Mouse (Mus musculus): ENCODE results near the gene Tsku. TPM values are rescaled to one million over a fixed set of nuclear protein-coding genes. Genes with fewer than 3 reads are reported as not detected.

The Tsku gene
- polyA plus RNA-seq, 1 experiment from 2014 or later, result 1.3 TPM

DNA sequence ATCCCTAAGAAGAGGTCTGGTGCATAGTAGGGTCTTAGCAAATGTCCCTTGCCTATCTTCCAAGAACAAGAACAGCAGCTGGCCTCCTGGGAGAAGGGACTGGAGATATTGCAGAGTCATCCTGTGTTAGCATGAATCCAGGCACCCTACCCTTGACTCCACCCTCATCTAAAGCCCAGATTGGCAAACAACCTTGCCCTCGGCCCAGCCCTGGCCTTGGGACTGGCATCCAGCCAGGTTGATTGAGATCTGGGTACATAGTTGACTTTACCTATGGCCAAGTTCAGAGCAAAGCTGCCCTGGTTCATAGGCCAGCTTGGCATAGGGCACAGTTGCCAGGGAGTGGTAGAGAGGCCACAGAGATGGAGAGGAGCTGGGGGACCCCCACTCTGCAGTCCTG lies 24.0 kb upstream of the Tsku start:
- Histone ChIP-seq H3K9ac (no peak overlapping the region), H3K4me1 (replicated peaks) (peaks cover 16% of the 10 kb centered on the region; the same call in 1 of the 2 replicates), H3K36me3 (replicated peaks) (no peaks in the 10 kb centered on the region), H3K4me3 (replicated peaks) (no peak overlapping the region), H3K4me2 (no peak overlapping the region), H3K27ac (replicated peaks) (no peak overlapping the region), H3K9me3 (replicated peaks) (no peaks in the 10 kb centered on the region), H3K27me3 (no peaks in the 10 kb centered on the region)
- 18% methylated on average over 1 of the region's 1 CpGs for WGBS (ENCODE audit: insufficient replicate concordance)
- ATAC-seq (ENCODE audit: insufficient read depth), result no peak

- Histone ChIP-seq H3K4me1 (replicated peaks) (peaks cover 16% of the 10 kb centered on the region; the same call in 1 of the 2 replicates), H3K9me3 (replicated peaks) (no peaks in the 10 kb centered on the region), H3K4me3 (replicated peaks) (no peak overlapping the region), H3K27me3 (no peaks in the 10 kb centered on the region), H3K27ac (replicated peaks) (no peak overlapping the region), H3K4me2 (no peak overlapping the region), H3K9ac (no peak overlapping the region), H3K36me3 (replicated peaks) (no peaks in the 10 kb centered on the region)
- peak; percentile 79 for ATAC-seq (ENCODE audit: insufficient read depth)
- 46% methylated on average over 4 of the region's 4 CpGs for whole genome bisulfite sequencing (ENCODE audit: insufficient replicate concordance)
These were observed 22.2 kb upstream of the Tsku start for GRCm38 (mm10) chr7:98383337-98383736.

- peaks cover 16% of the 10 kb centered on the region; the same call in 1 of the 2 replicates for H3K4me1 ChIP-seq (replicated peaks)
- no peaks in the 10 kb centered on the region for H3K9me3 ChIP-seq (replicated peaks)
- no peak overlapping the region for H3K9ac ChIP-seq
- ATAC-seq (ENCODE audit: insufficient read depth), result no peak
- WGBS (ENCODE audit: insufficient replicate concordance), result 26% methylated on average over 6 of the region's 6 CpGs
- H3K36me3 ChIP-seq (replicated peaks), result no peaks in the 10 kb centered on the region
- no peaks in the 10 kb centered on the region for H3K27me3 ChIP-seq
- H3K27ac ChIP-seq (replicated peaks), result no peak overlapping the region
- no peak overlapping the region for H3K4me3 ChIP-seq (replicated peaks)
- no peak overlapping the region for H3K4me2 ChIP-seq
These were observed 21.7 kb upstream of the Tsku start for GRCm38 (mm10) chr7:98382784-98383183.

DNA sequence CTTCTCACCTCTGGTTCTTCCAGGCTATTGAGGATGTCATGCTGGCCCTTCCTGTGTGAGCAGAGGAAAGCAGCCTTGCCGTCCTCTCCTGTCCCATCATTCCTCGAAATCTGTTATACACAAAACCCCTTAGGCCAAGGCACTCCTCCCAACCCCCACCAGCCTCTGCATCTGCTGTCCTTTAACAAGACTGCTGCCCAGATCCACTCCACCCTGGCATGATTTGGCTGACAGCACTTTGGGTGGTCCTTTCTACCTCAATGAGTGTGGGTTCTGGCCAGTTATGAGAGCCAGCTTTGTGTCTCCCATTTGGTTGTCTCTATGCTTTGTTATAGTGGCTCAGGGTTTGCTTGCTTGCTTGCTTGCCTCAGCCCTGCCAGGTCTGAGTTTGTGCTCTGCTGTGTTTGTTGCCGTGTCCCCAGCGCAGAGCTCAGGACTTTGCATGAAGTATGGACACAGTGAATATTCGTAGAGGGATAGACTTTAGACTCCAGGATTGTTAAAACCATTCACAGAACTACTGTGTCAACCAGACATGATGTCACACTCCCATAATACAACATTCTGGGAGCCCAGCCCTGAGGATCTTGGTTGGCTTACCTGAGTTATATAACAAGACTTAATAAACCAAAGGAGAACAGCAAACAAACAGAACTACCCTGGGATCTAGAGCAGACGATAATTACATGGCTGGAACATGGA lies 19.2 kb upstream of the Tsku start:
- 54% methylated on average over 6 of the region's 6 CpGs for WGBS (ENCODE audit: insufficient replicate concordance)
- no peaks in the 10 kb centered on the region for H3K36me3 ChIP-seq (replicated peaks)
- no peak for ATAC-seq (ENCODE audit: insufficient read depth)
- H3K4me1 ChIP-seq (replicated peaks), result peaks cover 16% of the 10 kb centered on the region; the same call in 1 of the 2 replicates
- H3K4me3 ChIP-seq (replicated peaks), result no peak overlapping the region
- no peaks in the 10 kb centered on the region for H3K9me3 ChIP-seq (replicated peaks)
- H3K27ac ChIP-seq (replicated peaks), result no peak overlapping the region
- H3K9ac ChIP-seq, result no peak overlapping the region
- no peaks in the 10 kb centered on the region for H3K27me3 ChIP-seq
- H3K4me2 ChIP-seq, result no peak overlapping the region

GRCm38 (mm10) chr7:98379232-98379631 lies 18.1 kb upstream of the Tsku start:
- H3K4me1 ChIP-seq (replicated peaks), result peaks cover 15% of the 10 kb centered on the region; the same call in 1 of the 2 replicates
- no peak overlapping the region for H3K4me2 ChIP-seq
- H3K27ac ChIP-seq (replicated peaks), result no peak overlapping the region
- ATAC-seq (ENCODE audit: insufficient read depth), result no peak
- H3K9ac ChIP-seq, result no peak overlapping the region
- H3K9me3 ChIP-seq (replicated peaks), result no peaks in the 10 kb centered on the region
- H3K4me3 ChIP-seq (replicated peaks), result no peak overlapping the region
- H3K27me3 ChIP-seq, result no peaks in the 10 kb centered on the region
- 61% methylated on average over 4 of the region's 4 CpGs for WGBS (ENCODE audit: insufficient replicate concordance)
- H3K36me3 ChIP-seq (replicated peaks), result no peaks in the 10 kb centered on the region

GRCm38 (mm10) chr7:98377257-98377656 lies 16.1 kb upstream of the Tsku start:
- Histone ChIP-seq H3K4me3 (replicated peaks) (no peak overlapping the region), H3K4me1 (replicated peaks) (no peaks in the 10 kb centered on the region), H3K4me2 (no peak overlapping the region), H3K27ac (replicated peaks) (no peak overlapping the region), H3K36me3 (replicated peaks) (no peaks in the 10 kb centered on the region), H3K9ac (no peak overlapping the region), H3K9me3 (replicated peaks) (no peaks in the 10 kb centered on the region), H3K27me3 (no peaks in the 10 kb centered on the region)
- no peak for ATAC-seq (ENCODE audit: insufficient read depth)
- 60% methylated on average over 5 of the region's 5 CpGs for WGBS (ENCODE audit: insufficient replicate concordance)

GRCm38 (mm10) chr7:98371161-98371560 lies 10.0 kb upstream of the Tsku start:
- ATAC-seq (ENCODE audit: insufficient read depth), result no peak
- no peak overlapping the region for H3K9ac ChIP-seq
- no peaks in the 10 kb centered on the region; the same call in 1 of the 2 replicates for H3K27me3 ChIP-seq
- H3K4me1 ChIP-seq (replicated peaks), result no peaks in the 10 kb centered on the region
- H3K36me3 ChIP-seq (replicated peaks), result no peaks in the 10 kb centered on the region
- H3K9me3 ChIP-seq (replicated peaks), result no peaks in the 10 kb centered on the region
- WGBS (ENCODE audit: insufficient replicate concordance), result 40% methylated on average over 4 of the region's 4 CpGs
- H3K4me2 ChIP-seq, result no peak overlapping the region
- no peak overlapping the region for H3K4me3 ChIP-seq (replicated peaks)
- H3K27ac ChIP-seq (replicated peaks), result no peak overlapping the region

DNA sequence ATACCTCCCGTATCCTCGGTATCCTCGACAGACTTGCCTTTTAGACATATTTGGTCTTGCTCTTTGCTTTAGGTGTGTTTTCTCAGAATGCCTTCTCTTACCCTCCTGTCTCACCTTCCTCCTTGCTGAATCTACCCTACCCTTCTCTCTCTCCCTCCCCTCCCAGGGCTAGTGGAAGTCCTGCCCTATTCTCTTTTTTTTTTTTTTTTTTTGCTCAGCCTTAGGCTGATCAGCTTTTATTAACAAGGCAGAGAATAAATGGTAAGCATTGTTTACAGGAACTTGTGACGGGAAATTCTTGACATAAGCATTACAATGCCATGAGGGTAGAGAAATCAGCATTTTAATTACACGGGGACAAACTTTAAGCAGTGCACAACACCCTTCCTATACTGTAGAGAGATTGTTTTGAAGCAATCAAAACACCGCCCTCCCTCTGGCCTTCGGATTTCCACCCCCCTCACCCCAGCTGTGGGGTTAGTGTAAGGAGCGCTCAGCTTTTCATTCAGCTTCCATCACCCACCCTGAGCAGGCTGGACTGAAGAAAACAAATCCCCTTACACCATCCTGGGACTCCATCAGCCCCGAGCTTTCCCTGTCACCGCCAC lies 8.7 kb upstream of the Tsku start:
- no peak overlapping the region for H3K4me3 ChIP-seq (replicated peaks)
- H3K4me1 ChIP-seq (replicated peaks), result no peaks in the 10 kb centered on the region
- no peaks in the 10 kb centered on the region for H3K9me3 ChIP-seq (replicated peaks)
- no peak overlapping the region for H3K9ac ChIP-seq
- H3K27me3 ChIP-seq, result peaks cover 3% of the 10 kb centered on the region; the same call in 1 of the 2 replicates
- H3K4me2 ChIP-seq, result no peak overlapping the region
- H3K27ac ChIP-seq (replicated peaks), result no peak overlapping the region
- WGBS (ENCODE audit: insufficient replicate concordance), result 57% methylated on average over 10 of the region's 10 CpGs
- no peak for ATAC-seq (ENCODE audit: insufficient read depth)
- no peaks in the 10 kb centered on the region for H3K36me3 ChIP-seq (replicated peaks)

- Histone ChIP-seq H3K36me3 (replicated peaks) (no peaks in the 10 kb centered on the region), H3K4me3 (replicated peaks) (peak overlapping the region; percentile 57), H3K9ac (no peak overlapping the region), H3K4me2 (peak overlapping the region; percentile 66), H3K9me3 (replicated peaks) (no peaks in the 10 kb centered on the region), H3K27ac (replicated peaks) (no peak overlapping the region), H3K4me1 (replicated peaks) (peaks cover 19% of the 10 kb centered on the region), H3K27me3 (peaks cover 64% of the 10 kb centered on the region)
- 20% methylated on average over 2 of the region's 2 CpGs for WGBS (ENCODE audit: insufficient replicate concordance)
- no peak for ATAC-seq (ENCODE audit: insufficient read depth)
These were observed 534 bp upstream of the Tsku start for GRCm38 (mm10) chr7:98361662-98362061.

DNA sequence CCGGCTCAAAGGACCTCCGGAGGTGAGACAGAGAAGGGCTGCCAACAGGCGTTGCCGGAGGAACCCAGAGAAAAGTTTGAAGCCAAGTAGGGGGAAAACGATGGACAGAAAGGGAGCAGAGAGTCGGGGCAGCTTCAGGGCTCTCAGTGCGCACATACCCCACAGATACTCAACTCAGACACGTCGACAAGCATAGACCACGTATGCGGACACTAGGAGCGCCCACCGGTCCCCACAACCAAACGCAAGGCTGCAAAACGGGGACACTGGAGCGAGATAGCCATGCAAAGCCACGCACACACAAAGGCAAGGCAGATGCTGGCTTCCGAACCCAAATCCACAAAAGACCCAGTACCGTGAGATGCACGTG lies 522 bp downstream of the Tsku start:
- H3K36me3 ChIP-seq (replicated peaks), result no peaks in the 10 kb centered on the region
- under 1% methylated on average over 20 of the region's 20 CpGs for WGBS (ENCODE audit: insufficient replicate concordance)
- H3K27ac ChIP-seq (replicated peaks), result peak overlapping the region; percentile 51; the same call in 1 of the 2 replicates
- H3K4me3 ChIP-seq (replicated peaks), result peak overlapping the region; percentile 57
- peaks cover 64% of the 10 kb centered on the region for H3K27me3 ChIP-seq
- H3K4me2 ChIP-seq, result peak overlapping the region; percentile 66
- ATAC-seq (ENCODE audit: insufficient read depth), result no peak
- peak overlapping the region; percentile 37; the same call in 1 of the 2 replicates for H3K9ac ChIP-seq
- peaks cover 23% of the 10 kb centered on the region for H3K4me1 ChIP-seq (replicated peaks)
- H3K9me3 ChIP-seq (replicated peaks), result no peaks in the 10 kb centered on the region

DNA sequence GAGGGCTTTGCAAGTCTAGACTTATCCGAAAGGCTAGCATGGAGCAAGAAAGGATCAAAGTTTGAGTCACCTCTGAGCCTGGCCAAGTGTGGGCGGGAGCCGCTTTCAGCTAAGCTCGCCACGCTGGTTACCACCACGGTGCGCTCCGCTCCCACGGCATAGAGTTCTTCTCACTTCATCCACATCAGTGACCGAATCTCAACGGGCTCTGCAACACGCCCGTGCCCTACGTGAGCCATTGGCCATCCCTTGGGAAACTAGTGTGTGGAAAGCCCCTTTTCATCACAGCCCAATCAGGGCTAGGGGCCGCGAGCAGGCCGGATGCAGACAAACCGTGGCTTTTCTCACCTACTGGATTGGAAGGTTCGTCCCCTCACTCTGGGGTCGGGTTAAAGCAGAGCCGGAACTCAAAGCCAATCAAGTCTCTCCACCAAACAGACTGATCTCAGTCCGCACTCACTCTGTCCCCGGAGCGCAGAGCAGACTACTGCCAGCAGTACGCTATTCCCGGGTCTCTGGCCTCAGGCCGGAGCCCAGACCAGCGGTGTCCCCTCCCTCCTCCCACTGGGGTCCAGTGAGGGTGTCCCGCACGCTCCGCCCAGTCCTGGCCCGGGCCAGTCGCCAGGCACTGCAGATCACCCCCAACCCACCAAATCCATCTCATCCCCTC lies 1.0 kb downstream of the Tsku start:
- no peaks in the 10 kb centered on the region for H3K9me3 ChIP-seq (replicated peaks)
- no peaks in the 10 kb centered on the region for H3K36me3 ChIP-seq (replicated peaks)
- peaks cover 28% of the 10 kb centered on the region for H3K4me1 ChIP-seq (replicated peaks)
- H3K4me3 ChIP-seq (replicated peaks), result peak overlapping the region; percentile 57
- 2% methylated on average over 33 of the region's 33 CpGs for WGBS (ENCODE audit: insufficient replicate concordance)
- ATAC-seq (ENCODE audit: insufficient read depth), result peak; percentile 45
- H3K27me3 ChIP-seq, result peaks cover 62% of the 10 kb centered on the region
- peak overlapping the region; percentile 51; the same call in 1 of the 2 replicates for H3K27ac ChIP-seq (replicated peaks)
- peak overlapping the region; percentile 66 for H3K4me2 ChIP-seq
- H3K9ac ChIP-seq, result peak overlapping the region; percentile 37; the same call in 1 of the 2 replicates

Data from liver, embryonic 15.5 days (tissue).